Mouse (Mus musculus) splenic B cell, adult 2 months (primary cell): ENCODE data around the gene Gltpd2.
A peak's percentile ranks its signal among the peaks of the same experiment; 100 is the strongest.
"Not testable (repeated sequence)": the region's sequence is repeated elsewhere in the genome, so short reads cannot be mapped to it uniquely, and the experiment has no call there.

Experiments used
- DNase-seq: peaks from one replicate; pipeline ENCODE4 v3.0.0-alpha.2; 2011; ENCODE audit warnings: low read depth, low spot score
- H3K27me3 ChIP-seq: 2 replicates; pipeline ENCODE4 v1.6.1; 2012; ENCODE audit warnings: mild to moderate bottlenecking, low read length, moderate library complexity, mixed read lengths; ENCODE audit not compliant: control insufficient read depth, poor library complexity, insufficient read depth, severe bottlenecking
- H3K36me3 ChIP-seq: 2 replicates; pipeline ENCODE4 v1.6.1; 2012; ENCODE audit warnings: mild to moderate bottlenecking, low read length, moderate library complexity, mixed read lengths; ENCODE audit not compliant: control insufficient read depth, poor library complexity, insufficient read depth, severe bottlenecking

Gltpd2 gene

DNA sequence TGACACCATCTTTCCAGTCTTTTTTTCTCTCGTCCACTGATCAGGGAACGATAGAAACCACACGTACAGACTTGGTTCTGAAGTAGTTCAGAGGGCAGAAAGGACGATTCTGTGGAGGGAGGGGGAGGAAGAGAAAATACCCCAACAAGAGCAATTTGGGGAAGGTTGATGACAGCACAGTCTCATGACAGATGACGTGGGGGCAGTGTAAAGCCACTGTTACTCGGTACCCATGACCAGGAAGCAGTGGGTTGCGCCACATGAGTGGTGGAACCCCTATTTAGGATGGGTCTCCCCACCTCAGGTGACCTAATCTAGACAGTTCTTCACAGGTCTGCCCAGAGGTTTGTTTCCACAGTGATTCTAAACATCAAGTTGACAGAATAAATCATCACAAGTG is 9.6 kb downstream of the Gltpd2 start:
- Histone ChIP-seq H3K36me3 (peaks cover 6% of the 10 kb centered on the region; the same call in 1 of the 2 replicates), H3K27me3 (no peaks in the 10 kb centered on the region; the same call in 1 of the 2 replicates)
- no peak for DNase-seq

DNA sequence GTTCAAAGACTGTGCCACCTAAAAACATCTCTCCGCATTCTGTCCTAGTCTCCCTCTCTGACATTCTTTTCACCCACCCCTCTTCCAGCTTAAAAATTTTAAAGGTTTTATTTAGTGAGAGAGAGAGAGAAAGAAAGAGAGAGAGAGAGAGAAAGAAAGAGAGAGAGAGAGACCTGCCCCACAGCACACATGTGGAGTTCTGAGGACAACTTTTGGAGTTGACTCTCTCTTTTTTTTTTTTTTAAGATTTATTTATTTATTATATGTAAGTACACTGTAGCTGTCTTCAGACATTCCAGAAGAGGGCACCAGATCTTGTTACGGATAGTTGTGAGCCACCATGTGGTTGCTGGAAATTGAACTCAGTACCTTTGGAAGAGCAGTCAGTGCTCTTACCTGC is 12.1 kb downstream of the Gltpd2 start:
- H3K36me3 ChIP-seq, H3K27me3 ChIP-seq, DNase-seq: not testable (repeated sequence)

DNA sequence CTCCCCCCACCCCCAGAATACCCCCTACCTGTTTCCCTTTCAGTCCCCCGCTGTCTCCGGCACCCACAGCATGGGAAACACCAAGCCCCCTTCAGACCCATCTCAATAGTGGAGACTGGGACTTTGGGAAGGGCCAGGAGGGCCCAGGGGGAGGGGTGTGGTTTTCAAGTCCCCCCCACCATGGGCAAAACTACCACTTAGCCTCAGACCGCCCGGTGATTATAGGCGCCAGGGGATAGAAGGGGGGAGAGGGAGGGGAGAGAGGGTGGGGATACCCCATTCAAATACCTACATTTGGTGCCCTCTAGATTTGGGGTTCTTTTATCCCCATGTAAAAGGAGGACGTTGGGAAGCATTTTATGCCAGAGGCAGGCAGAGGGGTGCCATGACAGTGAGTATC is 13.8 kb downstream of the Gltpd2 start, which contains the start of gene Gm40193:
Gene Gm40193, minus strand, starts transcription at position 101 of the 400 bp plus-strand sequence.
- Histone ChIP-seq H3K27me3 (no peaks in the 10 kb centered on the region), H3K36me3 (no peaks in the 10 kb centered on the region)
- no peak for DNase-seq

DNA sequence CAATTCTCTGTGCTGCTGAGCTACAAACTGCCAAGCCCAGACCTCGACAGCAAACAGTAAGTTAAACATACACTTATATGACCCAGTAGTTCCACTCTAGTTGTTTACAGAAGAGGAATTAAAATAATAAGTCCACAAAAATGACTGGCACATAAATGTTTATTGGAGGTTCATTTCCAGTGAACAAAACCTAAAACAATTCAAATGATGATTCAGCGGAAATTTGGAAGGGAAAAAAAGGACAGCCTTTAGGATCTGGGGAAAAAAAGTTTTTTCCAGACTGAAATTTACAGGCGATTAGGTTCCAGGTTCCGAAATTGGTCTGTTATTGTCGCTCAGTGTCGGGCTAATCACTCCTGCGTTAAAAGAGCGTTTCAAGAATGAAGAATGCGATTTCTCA is 20.4 kb downstream of the Gltpd2 start:
- no peaks in the 10 kb centered on the region for H3K27me3 ChIP-seq
- no peaks in the 10 kb centered on the region for H3K36me3 ChIP-seq
- no peak for DNase-seq

DNA sequence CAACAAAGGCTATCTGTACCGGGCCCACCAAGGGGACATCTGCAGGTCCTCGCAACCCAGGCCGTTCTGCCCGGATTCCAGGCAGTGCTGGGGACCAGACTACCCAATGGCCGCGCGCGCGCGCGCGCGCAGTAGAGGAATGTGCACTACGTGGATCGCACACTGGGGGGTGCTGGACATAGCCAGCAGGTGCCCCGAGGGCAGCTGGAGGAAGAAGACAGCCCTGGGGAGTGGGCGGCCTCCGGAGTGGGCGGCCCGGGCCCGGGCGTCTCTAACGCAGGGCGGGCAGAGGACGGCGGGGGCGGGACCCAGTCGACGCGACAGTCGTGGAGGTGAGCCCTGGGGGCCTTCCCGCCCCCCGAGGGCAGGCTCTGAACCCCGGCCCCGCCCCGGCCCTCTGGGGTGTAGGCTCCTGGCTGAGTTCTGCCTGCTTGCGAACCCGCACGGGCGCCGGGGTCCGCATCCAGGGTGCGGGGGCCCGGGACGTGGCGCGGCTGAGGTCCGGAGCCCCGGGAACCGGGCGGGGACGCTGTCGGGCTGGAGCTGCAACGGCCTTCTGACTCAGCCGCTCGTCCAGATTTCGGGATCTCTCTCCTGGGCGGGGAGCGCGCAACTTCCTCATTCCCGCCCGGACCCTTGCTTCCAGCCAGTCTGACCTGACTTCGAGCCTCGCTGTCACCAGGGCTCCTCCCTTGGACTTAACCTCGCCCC is 21.0 kb downstream of the Gltpd2 start, which contains the start of gene Pld2:
Gene Pld2, plus strand, starts transcription at position 188 of the 711 bp plus-strand sequence.
- Histone ChIP-seq H3K36me3 (no peaks in the 10 kb centered on the region), H3K27me3 (no peaks in the 10 kb centered on the region)
- DNase-seq = peak; percentile 83

DNA sequence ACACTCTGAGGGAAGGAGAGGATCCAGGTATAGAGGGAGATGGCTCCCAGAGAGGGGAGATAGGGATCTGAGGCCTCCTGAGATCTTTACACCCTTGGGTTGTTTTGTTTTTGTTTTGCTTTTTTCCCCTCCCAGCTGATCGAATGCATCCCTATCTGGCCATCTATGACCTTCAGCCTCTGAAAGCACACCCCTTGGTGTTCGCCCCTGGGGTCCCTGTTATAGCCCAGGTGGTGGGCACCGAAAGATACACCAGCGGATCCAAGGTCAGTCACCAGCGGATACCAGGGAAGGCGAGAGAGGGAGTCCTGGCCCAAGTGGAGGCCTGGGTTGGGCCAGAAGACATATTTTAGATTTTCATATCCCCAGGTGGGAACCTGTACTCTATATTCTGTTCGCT is 21.9 kb downstream of the Gltpd2 start:
- DNase-seq = no peak
- H3K36me3 ChIP-seq = no peaks in the 10 kb centered on the region
- H3K27me3 ChIP-seq = no peaks in the 10 kb centered on the region

DNA sequence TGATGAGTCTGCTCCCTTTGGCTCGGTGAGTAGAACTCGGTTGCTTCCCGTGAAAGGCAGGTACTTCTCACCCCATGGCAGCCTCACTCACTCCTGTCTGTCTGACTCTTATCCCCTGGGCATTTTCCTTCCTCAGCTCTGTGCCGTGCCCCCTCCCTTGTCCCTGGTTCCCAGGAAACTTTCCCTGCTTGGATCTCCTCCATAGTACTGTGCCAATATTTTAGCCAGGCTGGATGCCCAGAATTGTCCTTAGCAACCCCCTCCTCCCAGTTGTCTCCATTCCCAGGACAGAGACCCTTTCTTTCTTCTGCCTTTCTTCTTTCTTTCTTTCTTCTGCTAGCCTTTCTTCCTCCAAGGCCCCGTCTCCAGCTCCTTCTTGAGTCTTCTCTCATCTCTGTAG is 22.4 kb downstream of the Gltpd2 start:
- DNase-seq = no peak
- H3K27me3 ChIP-seq = no peaks in the 10 kb centered on the region

DNA sequence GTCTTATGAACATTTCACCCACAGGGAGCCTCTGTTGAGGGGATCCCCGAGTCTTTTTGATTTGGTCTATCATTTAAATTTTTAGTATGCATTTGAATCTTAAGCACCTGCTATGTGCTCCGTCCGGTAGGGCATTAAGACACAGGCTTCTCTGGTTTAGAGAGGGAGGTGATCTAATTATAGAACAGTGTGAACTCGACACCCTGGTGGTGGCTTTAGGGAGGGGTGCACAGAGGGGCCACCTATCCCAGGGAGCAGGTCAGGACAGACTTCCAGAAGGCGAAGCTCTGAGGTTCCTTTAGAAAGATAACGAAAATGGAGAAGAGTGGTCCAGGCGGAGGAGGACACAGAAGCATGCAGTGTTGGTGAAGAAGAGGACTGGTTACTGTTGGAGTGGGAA is 25.5 kb downstream of the Gltpd2 start:
- no peaks in the 10 kb centered on the region for H3K36me3 ChIP-seq
- DNase-seq = no peak
- no peaks in the 10 kb centered on the region for H3K27me3 ChIP-seq

More for the DNA sequence above, 22.4 kb downstream of the Gltpd2 start:
- no peaks in the 10 kb centered on the region for H3K36me3 ChIP-seq

DNA sequence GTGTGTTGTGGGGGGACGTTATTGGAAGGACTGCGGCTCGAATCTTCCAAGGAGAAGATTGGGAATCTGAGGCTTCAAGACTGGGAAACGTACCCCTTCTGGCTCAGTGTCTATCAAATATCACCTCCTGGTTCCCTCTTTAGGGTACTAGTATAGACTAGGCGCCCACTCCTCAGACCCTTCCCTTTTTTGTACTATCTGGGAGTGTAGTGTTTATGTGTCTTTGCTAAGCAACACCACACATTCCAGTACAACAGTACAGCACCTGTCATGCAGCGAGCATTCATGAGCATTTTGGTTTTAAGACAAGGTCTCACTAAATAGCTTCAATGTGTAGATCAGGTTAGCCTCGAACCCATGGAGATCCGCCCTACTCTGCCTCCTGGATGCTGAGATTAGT is 32.5 kb downstream of the Gltpd2 start:
- no peaks in the 10 kb centered on the region for H3K36me3 ChIP-seq
- DNase-seq = no peak
- H3K27me3 ChIP-seq = no peaks in the 10 kb centered on the region

DNA sequence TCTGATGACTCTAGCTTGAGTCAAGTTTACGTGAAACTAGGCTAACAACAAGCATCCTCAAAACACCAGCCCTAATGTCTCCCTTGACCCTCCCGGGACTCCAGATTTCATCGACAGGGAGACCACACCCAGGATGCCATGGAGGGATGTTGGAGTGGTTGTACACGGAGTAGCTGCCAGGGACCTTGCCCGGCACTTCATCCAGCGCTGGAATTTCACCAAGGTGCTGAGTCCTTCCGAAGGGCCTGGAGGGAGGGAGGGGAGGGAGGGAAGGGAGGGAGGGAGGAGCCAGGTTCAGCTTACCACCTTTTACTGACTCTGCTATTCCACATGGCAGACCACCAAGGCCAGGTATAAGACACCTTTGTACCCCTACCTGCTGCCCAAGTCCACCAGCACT is 34.9 kb downstream of the Gltpd2 start:
- no peak for DNase-seq
- H3K36me3 ChIP-seq = no peaks in the 10 kb centered on the region
- H3K27me3 ChIP-seq = no peaks in the 10 kb centered on the region

DNA sequence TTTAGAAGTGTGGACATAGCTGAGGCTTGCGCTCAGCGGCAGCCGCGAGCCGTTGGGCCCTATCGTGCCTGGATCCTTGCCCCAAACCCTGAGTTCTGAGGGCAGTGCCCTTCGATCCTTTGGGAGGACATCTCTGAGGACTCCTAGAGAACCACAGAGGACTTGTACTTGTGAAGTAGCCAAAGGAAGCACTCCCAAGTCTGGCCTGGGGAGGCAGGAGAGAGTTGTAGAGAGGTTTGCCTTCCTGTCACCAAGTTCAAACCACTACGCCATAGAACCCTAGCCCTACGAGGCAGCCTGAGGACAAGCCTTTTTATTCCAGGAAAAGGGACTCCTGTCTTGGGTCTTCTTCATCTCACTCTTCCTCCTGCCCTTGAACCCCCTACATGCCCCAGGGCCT is 38.5 kb downstream of the Gltpd2 start:
- no peaks in the 10 kb centered on the region for H3K36me3 ChIP-seq
- DNase-seq = peak; percentile 18
- H3K27me3 ChIP-seq = no peaks in the 10 kb centered on the region

DNA sequence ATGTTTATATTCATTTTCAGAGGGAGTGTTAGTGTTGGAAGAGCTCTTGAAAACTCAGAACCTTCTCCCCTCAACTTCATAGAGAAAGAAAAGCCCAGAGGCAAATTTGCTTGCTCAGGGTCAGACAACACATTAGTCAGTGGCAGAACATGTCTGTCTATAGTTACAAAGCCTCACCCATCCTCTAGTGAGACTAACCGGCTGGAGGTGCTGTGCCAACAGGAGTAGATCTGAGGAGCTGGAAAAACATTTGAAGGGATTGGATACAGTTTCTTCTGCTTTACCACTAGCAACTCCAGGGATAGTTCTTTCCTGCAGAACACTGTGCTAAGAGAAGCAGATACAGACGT is 42.9 kb downstream of the Gltpd2 start:
- no peak for DNase-seq
- Histone ChIP-seq H3K36me3 (no peaks in the 10 kb centered on the region), H3K27me3 (no peaks in the 10 kb centered on the region)

DNA sequence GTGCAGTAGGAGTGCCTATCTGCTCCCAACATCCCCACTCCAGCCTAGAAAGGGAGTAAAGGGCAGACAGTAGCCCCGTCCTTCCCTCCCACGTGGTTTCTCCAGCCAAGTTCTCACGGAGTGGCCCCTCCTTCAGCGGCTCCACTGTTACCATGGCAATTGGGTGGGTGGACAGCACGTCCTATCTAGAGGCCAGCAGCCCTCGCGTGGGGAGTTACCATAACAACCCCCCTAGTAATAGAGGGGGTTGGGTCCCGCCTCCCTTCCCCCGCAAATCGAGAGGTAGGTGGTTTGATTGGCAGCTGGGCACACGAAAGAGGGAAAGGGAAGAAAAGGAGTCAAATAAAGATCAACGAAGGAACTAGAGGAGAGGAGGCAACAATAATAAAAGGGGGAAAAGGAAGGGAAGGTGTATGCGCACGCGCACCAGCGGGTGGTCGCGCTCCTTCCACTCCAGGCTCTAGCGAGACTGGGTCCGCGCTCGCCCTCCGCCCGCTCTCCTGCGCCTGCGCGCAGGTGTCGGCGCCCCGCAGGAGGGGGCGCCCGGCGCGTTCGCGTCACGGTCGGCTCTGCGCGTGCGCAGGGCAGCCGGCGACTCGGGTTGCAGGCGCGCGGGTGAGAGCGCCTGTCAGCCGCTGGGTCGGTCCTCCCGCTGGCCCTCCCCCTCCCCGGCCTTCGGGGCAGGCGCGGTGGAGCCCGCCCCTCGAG is 43.4 kb downstream of the Gltpd2 start, which contains the start of gene Mink1:
Gene Mink1, plus strand, starts transcription at position 595 of the 708 bp plus-strand sequence.
- no peaks in the 10 kb centered on the region for H3K27me3 ChIP-seq
- DNase-seq = peak; percentile 91
- H3K36me3 ChIP-seq = no peaks in the 10 kb centered on the region

DNA sequence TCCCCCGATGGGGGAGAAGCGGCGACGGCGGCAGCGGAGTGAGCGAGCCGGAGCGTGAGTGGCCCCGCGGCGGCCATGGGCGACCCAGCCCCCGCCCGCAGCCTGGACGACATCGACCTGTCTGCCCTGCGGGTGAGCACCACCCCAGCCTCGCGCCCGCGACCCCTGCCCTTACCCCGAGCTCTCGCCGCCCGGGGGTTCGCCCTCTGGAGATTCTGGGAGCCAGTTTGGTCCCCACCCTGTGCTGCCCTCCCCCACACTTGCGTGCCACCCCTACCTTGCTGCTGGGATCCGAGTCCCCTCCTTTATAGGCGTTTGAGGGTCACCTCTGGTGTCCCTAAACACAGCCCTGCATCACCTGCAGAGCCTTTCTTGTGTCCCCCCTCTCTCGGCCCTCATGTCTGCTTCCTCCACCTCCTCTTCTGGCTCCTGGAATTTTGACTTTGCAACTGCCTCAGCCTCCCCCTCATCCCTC is 44.0 kb downstream of the Gltpd2 start:
- H3K36me3 ChIP-seq = no peaks in the 10 kb centered on the region
- no peak for DNase-seq

DNA sequence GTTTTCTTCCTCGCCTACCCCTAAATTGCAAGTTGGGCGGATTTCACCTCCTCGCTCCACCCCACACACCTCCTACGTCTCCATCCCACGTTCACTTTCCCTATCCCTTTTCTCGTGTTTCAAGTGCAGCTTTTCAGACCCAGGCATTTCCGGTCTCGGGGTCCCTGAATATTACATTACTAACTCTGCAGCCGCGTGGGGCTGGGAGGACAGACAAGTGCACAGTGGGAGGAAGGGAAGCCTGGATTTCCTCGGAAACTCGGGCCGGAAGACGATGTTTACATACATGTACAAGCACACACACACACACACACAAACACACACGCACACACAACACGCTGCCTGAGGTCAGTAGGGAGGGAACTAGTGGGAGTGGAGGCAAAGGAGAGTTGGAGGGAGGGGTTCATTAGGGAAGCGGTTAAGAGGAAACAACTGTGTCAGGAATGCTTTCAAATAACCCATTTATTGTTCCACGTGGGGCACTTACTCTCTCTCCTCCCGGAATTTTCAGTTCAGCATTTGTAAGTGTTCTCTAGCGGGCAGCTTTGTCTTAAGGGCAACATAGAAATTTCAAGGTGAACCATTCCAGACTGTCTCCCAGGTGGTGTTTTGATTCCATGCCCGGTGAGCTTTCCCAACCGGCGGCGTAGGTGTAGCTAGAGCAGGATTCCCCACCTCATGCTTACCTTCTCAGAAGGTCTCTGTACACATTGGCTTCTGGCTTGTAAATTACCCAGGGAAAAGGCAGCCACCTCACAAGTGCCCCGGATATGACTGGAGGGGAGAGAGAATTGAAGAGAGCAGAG is 44.7 kb downstream of the Gltpd2 start:
- peak; percentile 38 for DNase-seq
- Histone ChIP-seq H3K27me3 (no peaks in the 10 kb centered on the region), H3K36me3 (no peaks in the 10 kb centered on the region)

More for the DNA sequence above, 44.0 kb downstream of the Gltpd2 start:
- no peaks in the 10 kb centered on the region for H3K27me3 ChIP-seq
